Mouse (Mus musculus) urinary bladder, postnatal 4 days (tissue): Measurements from ENCODE around the gene Plpp1.

Source experiments
- DNase-seq, 2 experiments: peaks; one replicate each; pipeline ENCODE4 v3.0.0; 2021 to 2022; ENCODE audit warnings: low spot score in 2 of 2

The Plpp1 gene

DNA sequence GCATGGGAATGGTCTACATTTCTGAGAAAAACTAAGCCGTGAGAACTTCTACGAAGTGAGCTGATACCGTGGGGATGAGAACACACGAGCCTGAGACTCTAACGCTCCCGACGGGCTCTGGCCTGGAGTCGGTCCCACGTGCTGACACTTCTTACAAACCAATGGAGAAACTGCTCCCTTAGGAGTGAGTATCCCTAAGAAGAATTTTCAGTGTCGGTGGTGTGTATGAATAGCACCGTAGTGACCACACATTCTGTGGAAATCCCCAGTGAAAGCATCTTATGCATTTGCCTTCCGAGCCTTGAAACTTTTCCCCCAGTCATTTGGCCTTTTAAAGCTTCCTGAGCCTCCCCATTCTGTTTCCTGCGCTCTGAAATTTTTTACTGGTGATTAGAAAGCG is 27.7 kb upstream of the Plpp1 start:
- no peak for DNase-seq

- no peak for DNase-seq
Observed at GRCm38 (mm10) chr13:112773991-112774675, 26.5 kb upstream of the Plpp1 start.

DNA sequence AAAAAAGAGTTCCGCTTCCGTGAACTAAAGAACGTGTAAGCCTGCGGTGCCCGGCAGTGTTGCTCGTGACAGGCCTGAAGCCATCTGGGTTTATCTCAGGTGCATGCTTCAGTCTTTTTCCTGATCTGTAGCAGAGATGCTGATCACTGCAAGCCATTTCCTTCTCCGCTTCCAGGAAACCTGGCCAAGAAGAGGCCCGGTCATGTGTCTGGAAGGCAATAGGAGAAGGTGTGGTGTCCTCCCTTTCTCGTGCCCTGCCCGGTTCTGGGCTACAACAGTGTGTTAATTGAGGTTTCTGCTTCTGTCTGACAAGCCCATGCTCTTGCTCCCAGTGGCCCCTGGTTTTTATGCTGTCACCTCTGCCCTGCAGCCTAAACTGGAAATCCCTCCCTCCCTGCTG is 24.7 kb upstream of the Plpp1 start:
- DNase-seq, result no peak

GRCm38 (mm10) chr13:112778407-112778806 is 22.2 kb upstream of the Plpp1 start:
- no peak for DNase-seq

DNA sequence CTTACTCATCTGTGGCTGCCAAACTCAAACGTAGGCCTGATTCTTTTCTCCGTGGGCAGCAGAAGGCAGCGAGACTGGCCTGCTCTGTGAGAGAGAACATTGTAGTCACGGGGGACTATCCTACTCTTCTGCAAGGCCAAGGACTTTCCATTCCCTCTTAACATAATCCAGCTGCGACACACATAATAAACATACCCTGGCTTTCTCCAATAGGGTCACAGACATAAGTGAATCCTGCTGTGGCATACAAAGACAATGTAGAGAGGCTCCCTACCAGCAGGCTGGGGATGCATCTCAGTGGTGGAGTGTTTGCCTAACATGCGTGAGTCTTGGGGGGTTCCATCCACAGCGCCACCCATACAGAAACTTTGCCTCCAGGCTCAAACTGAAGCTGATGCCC is 15.3 kb upstream of the Plpp1 start:
- no peak for DNase-seq

DNA sequence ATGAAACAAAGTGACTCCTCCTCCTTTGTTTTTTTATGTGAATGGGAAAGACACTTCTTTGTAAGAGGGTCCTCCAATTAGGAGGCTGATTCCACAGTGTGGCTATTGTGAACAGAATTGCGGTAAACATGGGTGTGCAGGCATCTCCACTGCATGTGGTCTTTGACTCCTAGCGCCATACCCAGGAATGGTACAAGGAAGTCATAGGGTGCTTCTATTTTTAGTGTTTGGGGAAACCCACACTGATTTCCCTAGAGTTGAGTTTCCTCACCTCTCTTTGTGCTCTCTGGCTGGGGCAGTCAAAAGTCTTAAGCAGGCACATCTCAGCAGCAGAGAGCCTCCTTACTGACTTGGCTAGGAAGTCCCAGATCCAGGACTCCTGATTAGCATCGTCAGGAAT is 14.4 kb upstream of the Plpp1 start:
- DNase-seq, result no peak

DNA sequence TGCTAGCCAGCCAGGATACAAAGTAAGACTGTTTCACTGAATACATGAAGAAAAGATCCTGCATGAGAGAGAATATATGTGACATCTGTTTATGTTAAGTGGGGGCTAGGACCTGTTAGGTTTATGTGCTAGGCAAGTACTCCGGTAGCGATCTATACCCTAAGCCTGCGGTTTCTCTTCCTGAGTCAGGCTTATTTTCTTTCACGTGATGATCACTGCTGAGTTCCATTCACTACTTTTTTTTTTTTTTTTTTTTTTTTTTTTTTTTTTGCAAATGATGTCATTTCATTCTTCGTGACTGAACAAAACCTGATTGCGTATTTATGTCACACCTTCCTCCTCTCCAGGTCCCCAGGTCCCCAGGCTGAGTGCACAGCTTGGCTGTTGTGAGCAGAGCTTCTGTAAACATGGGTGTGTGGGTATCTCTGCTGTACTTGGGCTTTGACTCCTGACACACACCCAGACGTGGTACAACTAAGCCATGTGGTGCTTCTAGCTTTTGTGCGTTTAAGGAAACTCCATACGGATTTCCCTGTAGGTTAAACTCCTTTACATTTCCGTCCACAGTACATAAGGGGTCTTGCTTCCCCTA is 13.6 kb upstream of the Plpp1 start:
- DNase-seq, result no peak

- DNase-seq, result no peak
Observed at GRCm38 (mm10) chr13:112790774-112791173, 9.8 kb upstream of the Plpp1 start.

GRCm38 (mm10) chr13:112791906-112792305 is 8.7 kb upstream of the Plpp1 start:
- DNase-seq, result no peak

- no peak for DNase-seq
Observed at GRCm38 (mm10) chr13:112798243-112798952, 2.2 kb upstream of the Plpp1 start.

DNA sequence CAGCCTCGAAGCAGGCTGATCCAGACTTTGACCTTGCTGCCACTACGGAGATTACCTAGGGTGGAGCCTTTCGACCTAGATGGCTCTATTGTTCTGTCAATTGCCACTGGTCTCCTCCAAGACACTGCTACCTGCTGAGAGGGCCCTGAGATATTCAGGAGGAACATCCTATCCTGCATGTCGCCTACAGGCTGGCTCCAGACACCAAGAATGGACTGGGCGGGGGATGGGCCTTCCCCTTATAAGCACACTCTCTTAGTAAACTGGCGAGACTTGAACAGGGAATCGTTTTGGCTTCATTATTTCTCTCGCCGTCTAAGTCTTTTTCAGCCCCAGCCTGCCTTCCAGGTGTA is 1.7 kb upstream of the Plpp1 start:
- no peak for DNase-seq

- DNase-seq, result no peak
Observed at GRCm38 (mm10) chr13:112799721-112800241, 811 bp upstream of the Plpp1 start.

DNA sequence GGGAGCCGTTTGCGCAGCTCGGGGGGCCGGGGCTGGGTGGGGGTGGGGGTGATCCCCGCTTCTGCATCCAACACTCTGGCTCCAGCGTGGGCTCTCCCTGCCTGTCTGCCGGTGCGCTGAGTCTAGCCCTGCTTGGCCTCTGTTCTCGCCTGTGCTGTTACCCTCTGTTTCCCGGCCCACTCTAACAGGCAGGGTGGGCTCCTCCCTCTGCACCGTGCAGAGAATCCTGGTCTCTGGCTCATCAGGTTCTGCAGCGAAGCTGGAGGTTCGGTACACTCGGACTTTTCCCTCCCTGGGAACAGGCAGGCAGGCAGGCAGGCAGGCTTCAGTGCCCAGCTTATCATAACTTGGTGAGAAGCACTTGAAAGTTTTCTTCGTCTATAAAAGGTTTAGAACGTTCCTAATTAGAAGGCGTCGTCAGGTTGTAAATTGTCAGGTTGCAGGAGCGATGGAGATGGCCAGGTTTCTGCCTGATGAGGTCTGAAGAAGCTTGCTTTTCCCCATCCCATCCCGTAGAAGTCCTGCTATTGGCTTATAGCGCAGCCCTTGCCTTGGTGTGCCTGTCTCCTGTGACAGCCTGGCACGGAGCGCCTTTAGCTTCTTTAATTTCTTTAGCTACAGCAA is 901 bp downstream of the Plpp1 start:
- peak in 1 of 2 experiments; percentile 23 for DNase-seq

GRCm38 (mm10) chr13:112803106-112803505 is 2.5 kb downstream of the Plpp1 start:
- no peak for DNase-seq

DNA sequence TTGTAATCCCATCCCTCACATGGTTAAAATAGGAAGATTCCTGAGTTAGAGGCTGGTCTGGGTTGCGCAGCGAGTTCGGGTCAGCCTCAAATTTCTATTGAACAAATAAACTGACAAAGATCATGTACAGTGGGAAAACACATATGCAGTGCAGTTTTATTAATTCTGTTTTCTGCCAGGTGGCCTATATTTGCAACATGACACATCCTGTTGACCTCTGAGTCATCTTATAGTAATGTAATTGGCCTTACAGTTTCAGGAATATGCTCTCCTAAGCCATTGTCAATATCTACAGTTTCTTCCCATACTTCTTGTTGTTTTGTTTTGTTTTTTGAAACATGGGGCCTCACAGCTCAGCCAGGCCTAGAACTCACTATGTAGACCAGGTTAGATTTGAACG is 3.1 kb downstream of the Plpp1 start:
- DNase-seq, result no peak

DNA sequence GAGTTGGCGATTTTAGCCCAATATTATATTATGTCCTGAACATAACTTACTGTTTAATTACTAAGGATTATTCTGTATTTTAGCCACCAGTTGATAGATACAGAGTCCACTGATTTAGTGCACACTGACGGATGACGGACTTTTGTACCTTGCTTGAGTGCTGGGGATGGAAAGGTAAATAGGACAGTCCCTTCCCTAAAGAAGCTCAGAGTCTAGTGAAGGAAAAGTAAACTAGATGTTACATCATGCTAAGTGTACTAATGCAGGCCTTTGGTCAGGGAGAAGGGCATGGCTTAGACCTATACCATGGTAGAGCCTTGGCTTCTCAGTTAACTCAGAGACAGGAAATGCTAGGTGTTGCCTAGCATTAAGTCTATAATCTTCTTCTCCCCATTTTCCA is 4.9 kb downstream of the Plpp1 start:
- DNase-seq, result no peak

DNA sequence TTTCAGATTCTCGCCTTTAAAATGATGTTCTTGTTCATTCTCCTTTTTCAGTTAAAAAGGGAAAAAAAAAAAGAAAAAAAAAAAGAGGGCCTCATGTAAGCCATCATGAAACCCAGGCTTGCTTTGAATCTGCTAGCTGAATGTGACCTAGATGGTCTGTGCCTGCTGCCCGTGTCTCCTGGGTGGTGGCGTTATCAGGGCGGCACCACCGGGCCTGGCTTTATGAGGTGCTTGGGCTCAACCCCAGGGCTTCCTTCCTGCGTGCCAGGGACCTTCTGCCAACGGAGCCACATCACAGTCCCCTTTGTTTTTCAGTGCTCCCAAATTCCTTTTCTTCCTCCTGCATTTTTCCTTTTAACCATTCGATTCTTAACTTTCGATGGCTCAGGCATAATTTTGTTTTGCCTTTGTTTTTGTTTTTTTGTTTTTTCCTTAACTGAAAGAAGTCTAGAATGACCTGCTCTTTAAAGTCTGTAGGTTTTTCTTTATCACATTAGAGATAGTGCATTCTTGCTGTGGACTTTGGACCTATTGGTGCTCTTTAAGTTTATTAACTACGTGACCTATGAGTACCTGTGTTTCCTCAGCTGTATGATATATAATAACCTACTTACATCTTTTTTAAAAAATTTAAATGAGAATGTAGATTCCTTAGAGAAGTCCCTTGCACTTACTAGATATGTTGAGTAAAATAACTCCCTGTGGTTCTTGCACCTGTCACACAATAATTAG is 7.5 kb downstream of the Plpp1 start:
- no peak for DNase-seq

GRCm38 (mm10) chr13:112809504-112810247 is 9.1 kb downstream of the Plpp1 start:
- DNase-seq, result no peak

- DNase-seq, result no peak
Observed at GRCm38 (mm10) chr13:112810248-112810645, 9.7 kb downstream of the Plpp1 start.

DNA sequence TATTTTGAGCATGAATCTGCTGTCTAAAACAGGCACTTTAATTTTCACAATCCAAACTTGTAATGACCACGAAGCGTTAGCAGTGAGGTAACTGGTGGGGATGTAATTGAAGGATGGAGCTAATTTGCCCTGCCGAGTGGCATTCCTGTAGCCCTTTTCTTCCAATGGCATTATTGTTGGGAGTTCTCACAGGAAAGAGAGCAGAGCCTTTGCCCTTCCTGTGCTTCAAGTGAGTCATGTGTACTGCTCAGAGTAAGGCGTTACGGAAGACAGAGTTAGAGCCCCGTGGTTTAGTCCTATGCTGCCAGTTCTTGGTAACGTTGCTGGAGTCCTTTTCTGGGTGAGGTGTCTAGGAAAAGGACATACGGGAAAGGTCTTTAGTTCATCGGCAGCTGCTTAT is 10.2 kb downstream of the Plpp1 start:
- no peak for DNase-seq

GRCm38 (mm10) chr13:112811708-112812403 is 11.3 kb downstream of the Plpp1 start:
- no peak for DNase-seq
